Mouse (Mus musculus) midbrain, embryonic 16.5 days (tissue): ENCODE measurements around the gene Mchr1. TPM values are rescaled to one million over a fixed set of nuclear protein-coding genes. Genes with fewer than 3 reads are reported as not detected.
"Not testable (repeated sequence)": the region's sequence is repeated elsewhere in the genome, so short reads cannot be mapped to it uniquely, and the experiment has no call there.

Experiments
- ATAC-seq: fragments of 200-750 bp; cut with Nextera tagmentation; 2 replicates; pipeline ENCODE4 v1.8.0; 2017; ENCODE audit warnings: moderate TSS enrichment
- H3K27ac ChIP-seq: fragments of 300-500 bp; sonication (generic); 2 replicates; pipeline ENCODE4 v1.5.1; 2014; ENCODE audit warnings: mild to moderate bottlenecking, low read length, mixed read lengths
- H3K27me3 ChIP-seq: fragments of 300-500 bp; sonication (generic); 2 replicates; pipeline ENCODE4 v1.6.1; 2014; ENCODE audit warnings: low read depth, low read length, mixed read lengths; ENCODE audit not compliant: control insufficient read depth, insufficient read depth
- H3K36me3 ChIP-seq: fragments of 300-500 bp; sonication (generic); 2 replicates; pipeline ENCODE4 v1.6.1; 2014; ENCODE audit warnings: mild to moderate bottlenecking, low read length, moderate library complexity, mixed read lengths; ENCODE audit not compliant: control insufficient read depth, insufficient read depth
- H3K4me1 ChIP-seq: fragments of 300-500 bp; sonication (generic); 2 replicates; pipeline ENCODE4 v1.6.1; 2014; ENCODE audit warnings: mild to moderate bottlenecking, low read length, mixed read lengths; ENCODE audit not compliant: control insufficient read depth, insufficient read depth
- H3K4me2 ChIP-seq: fragments of 300-500 bp; sonication (generic); 2 replicates; pipeline ENCODE4 v1.6.1; 2014; ENCODE audit warnings: mild to moderate bottlenecking, low read length, mixed read lengths
- H3K4me3 ChIP-seq: fragments of 300-500 bp; sonication (generic); 2 replicates; pipeline ENCODE4 v1.5.1; 2014; ENCODE audit warnings: low read depth, mild to moderate bottlenecking, low read length, moderate library complexity, mixed read lengths
- H3K9ac ChIP-seq: fragments of 300-500 bp; sonication (generic); 2 replicates; pipeline ENCODE4 v1.6.1; 2014; ENCODE audit warnings: low read depth, low read length, mixed read lengths
- H3K9me3 ChIP-seq: fragments of 300-500 bp; sonication (generic); replicated peaks from 2 replicates; pipeline ENCODE4 v1.6.1; 2014; ENCODE audit warnings: mild to moderate bottlenecking, low read length, mixed read lengths; ENCODE audit not compliant: control insufficient read depth, poor library complexity, severe bottlenecking
- WGBS: fragments of 180-500 bp; shearing (Covaris S2); extraction: QIAGEN DNeasy Blood & Tissue Kit; methylation state at CpG from one replicate; pipeline ENCODE4 v1.1.7; 2014; 5-methylcytosine and 5-hydroxymethylcytosine counted together
- polyA plus RNA-seq: library from polyadenylated mRNA; unstranded; fragments of >200 nt; fragmentation: Nextera tagmentation; extraction: Ambion mirVana; gene quantifications from 2 replicates; pipeline ENCODE4 v1.2.1, GENCODE M21; 2015

Mchr1 gene
- polyA plus RNA-seq, 1 experiment from 2014 or later = 8.7 TPM

- H3K4me1 ChIP-seq, ATAC-seq, H3K27me3 ChIP-seq, H3K4me3 ChIP-seq, H3K9ac ChIP-seq, H3K36me3 ChIP-seq, H3K4me2 ChIP-seq, H3K9me3 ChIP-seq, H3K27ac ChIP-seq: not testable (repeated sequence)
- WGBS = 77% methylated on average over 8 of the region's 8 CpGs
Observed at GRCm38 (mm10) chr15:81220051-81220450, 15.2 kb upstream of the Mchr1 start.

DNA sequence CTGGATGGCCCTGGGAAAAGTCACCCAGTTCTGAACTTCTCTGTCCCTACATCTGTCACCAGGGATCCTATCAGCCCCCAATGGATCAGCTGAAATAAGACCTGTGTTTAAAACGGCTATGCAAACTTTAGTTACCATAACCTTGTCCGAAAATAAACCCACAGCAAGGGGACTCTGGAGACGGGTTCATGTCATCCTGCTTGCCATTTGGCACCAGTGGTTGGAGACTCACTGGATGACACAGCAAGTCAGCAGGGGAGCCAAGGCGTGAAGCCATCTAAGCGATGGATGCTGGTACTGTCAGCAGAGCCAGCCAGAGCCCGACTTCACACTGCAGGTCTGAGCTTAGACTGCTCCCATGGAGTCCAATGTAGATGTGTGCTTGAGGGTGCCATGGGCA is 13.9 kb upstream of the Mchr1 start:
- Histone ChIP-seq H3K27ac (no peak overlapping the region), H3K27me3 (no peaks in the 10 kb centered on the region), H3K36me3 (no peaks in the 10 kb centered on the region), H3K4me2 (no peak overlapping the region), H3K9me3 (no peaks in the 10 kb centered on the region), H3K4me1 (no peaks in the 10 kb centered on the region), H3K4me3 (no peak overlapping the region), H3K9ac (no peak overlapping the region)
- ATAC-seq = no peak
- WGBS = 79% methylated on average over 6 of the region's 6 CpGs

DNA sequence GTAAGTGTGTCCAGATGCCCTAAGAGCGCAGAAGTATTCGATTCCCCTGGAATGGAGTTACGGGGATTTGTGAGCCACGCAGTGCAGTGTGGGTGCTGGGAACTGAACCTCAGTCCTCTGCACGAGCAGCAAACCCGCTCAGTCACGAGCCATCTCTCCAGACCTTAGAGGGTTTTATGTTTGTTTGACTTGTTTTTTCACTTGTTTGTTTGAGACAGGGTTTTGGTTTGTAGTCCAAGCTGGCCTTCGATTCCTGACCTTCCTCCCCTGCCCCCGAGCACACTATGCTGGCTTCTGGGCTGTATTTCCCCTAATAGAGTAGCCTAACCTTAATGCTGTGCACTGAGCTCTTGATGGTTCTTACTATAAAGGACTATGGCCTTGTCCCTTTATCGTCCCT is 10.3 kb upstream of the Mchr1 start:
- Histone ChIP-seq H3K4me1 (no peaks in the 10 kb centered on the region), H3K4me3 (no peak overlapping the region)
- no peak for ATAC-seq

GRCm38 (mm10) chr15:81225732-81226131 is 9.6 kb upstream of the Mchr1 start:
- Histone ChIP-seq H3K4me3 (no peak overlapping the region), H3K9ac (no peak overlapping the region), H3K9me3 (no peaks in the 10 kb centered on the region), H3K36me3 (no peaks in the 10 kb centered on the region), H3K4me1 (no peaks in the 10 kb centered on the region), H3K4me2 (no peak overlapping the region), H3K27me3 (no peaks in the 10 kb centered on the region), H3K27ac (no peak overlapping the region)
- WGBS = 88% methylated on average over 6 of the region's 6 CpGs
- no peak for ATAC-seq

More for the DNA sequence above, 10.3 kb upstream of the Mchr1 start:
- no peaks in the 10 kb centered on the region for H3K36me3 ChIP-seq
- no peak overlapping the region for H3K27ac ChIP-seq
- WGBS = 93% methylated on average over 10 of the region's 10 CpGs
- H3K9ac ChIP-seq = no peak overlapping the region
- H3K4me2 ChIP-seq = no peak overlapping the region
- no peaks in the 10 kb centered on the region for H3K27me3 ChIP-seq
- H3K9me3 ChIP-seq = no peaks in the 10 kb centered on the region

DNA sequence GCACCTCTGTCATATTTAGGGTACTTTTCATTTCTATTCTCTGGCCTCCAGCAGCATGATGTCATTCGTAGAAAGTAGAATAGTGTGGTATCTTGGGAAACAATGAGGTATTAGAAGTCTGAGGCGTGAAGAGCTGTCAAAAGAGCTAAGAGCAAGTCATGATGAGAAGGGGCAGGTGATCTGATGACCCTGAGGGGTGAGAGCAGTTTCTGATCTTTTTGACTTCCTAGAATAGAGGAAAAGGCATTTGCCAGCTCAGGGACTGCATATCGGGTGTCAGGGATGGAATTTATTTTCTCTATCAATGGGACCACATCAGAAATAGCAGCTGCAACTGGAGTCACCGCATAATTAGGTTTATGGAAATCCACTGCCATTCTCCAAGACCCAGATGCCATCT is 8.5 kb upstream of the Mchr1 start:
- Histone ChIP-seq H3K4me2 (no peak overlapping the region), H3K27me3 (no peaks in the 10 kb centered on the region), H3K4me3 (no peak overlapping the region), H3K9ac (no peak overlapping the region), H3K36me3 (no peaks in the 10 kb centered on the region), H3K9me3 (no peaks in the 10 kb centered on the region), H3K27ac (no peak overlapping the region), H3K4me1 (no peaks in the 10 kb centered on the region)
- 29% methylated on average over 4 of the region's 4 CpGs for WGBS
- ATAC-seq = no peak

DNA sequence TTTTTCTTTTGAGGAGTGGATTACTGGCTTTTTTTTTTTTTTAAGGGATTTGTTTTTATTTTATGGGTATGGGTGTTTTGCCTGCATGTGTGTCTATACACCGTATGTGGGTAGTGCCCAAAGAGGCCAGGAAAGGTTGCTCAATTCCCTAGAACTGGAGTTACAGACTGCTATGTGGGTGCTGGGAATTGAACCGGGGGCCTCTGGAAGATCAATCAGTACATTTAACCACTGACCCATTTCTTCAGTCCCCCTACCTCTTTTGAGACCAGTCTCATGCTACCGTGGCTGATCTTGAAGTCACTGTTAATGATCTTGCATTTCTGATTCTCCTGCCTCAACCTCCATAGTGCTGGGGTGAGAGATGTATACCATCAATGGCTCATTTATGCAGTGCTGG is 8.0 kb upstream of the Mchr1 start:
- 82% methylated on average over 3 of the region's 3 CpGs for WGBS
- Histone ChIP-seq H3K27ac (no peak overlapping the region), H3K4me1 (no peaks in the 10 kb centered on the region), H3K4me3 (no peak overlapping the region), H3K27me3 (no peaks in the 10 kb centered on the region), H3K36me3 (no peaks in the 10 kb centered on the region), H3K9ac (no peak overlapping the region), H3K4me2 (no peak overlapping the region), H3K9me3 (no peaks in the 10 kb centered on the region)
- ATAC-seq = no peak

DNA sequence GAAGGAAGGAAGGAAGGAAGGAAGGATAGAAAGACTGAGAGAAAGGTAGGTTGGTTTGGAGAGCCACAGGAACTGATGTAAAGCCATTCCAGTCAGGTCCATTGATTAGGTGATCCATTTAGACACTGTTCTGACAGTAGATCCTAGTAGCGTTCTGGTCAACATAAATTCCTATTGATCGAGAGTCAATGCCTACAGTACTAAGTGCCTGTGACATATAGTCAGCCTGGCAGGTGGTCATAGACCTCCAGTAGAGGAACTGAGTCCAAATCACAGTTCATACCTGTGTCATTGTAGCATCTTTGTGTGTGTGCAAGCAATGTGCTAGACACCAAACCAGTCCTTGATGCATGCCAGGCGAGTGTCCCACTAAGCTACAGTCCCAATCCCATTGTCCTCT is 7.0 kb upstream of the Mchr1 start:
- no peak for ATAC-seq
- no peak overlapping the region for H3K27ac ChIP-seq
- no peaks in the 10 kb centered on the region for H3K9me3 ChIP-seq
- H3K4me1 ChIP-seq = no peaks in the 10 kb centered on the region
- 93% methylated on average over 3 of the region's 3 CpGs for WGBS
- no peaks in the 10 kb centered on the region for H3K27me3 ChIP-seq
- H3K4me3 ChIP-seq = no peak overlapping the region
- H3K4me2 ChIP-seq = no peak overlapping the region
- no peak overlapping the region for H3K9ac ChIP-seq
- no peaks in the 10 kb centered on the region for H3K36me3 ChIP-seq

DNA sequence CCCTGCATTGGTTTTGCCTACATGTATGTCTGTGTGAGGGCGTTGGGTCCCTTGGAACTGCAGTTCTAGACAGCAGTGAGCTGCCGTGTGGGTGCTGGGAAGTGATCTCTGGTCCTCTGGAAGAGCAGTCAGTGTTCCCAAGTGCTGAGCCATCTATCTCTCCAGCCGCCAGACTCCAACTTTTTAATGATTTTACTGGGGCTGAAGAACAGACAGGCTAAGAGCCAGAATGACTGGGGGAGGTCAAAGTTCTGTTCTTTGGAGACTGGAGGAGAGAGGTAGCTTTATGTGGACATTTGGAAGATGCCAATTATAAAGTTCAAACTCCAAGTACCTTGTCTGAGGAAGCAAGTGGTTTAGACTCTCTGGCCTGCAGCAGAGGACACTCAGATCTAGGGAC is 5.5 kb upstream of the Mchr1 start:
- Histone ChIP-seq H3K4me1 (no peaks in the 10 kb centered on the region; the same call in 1 of the 2 replicates), H3K4me2 (no peak overlapping the region), H3K9me3 (no peaks in the 10 kb centered on the region), H3K27me3 (no peaks in the 10 kb centered on the region), H3K9ac (no peak overlapping the region), H3K27ac (no peak overlapping the region), H3K4me3 (no peak overlapping the region), H3K36me3 (no peaks in the 10 kb centered on the region)
- WGBS = 80% methylated on average over 3 of the region's 3 CpGs
- ATAC-seq = no peak

- H3K4me2 ChIP-seq = no peak overlapping the region
- H3K9me3 ChIP-seq = no peaks in the 10 kb centered on the region
- no peaks in the 10 kb centered on the region for H3K27me3 ChIP-seq
- no peak for ATAC-seq
- H3K4me3 ChIP-seq = no peak overlapping the region
- H3K27ac ChIP-seq = no peak overlapping the region
- no peaks in the 10 kb centered on the region for H3K36me3 ChIP-seq
- H3K4me1 ChIP-seq = peaks cover 11% of the 10 kb centered on the region
- H3K9ac ChIP-seq = no peak overlapping the region
- WGBS = 83% methylated on average over 7 of the region's 7 CpGs
Observed at GRCm38 (mm10) chr15:81231325-81231724, 4.0 kb upstream of the Mchr1 start.

DNA sequence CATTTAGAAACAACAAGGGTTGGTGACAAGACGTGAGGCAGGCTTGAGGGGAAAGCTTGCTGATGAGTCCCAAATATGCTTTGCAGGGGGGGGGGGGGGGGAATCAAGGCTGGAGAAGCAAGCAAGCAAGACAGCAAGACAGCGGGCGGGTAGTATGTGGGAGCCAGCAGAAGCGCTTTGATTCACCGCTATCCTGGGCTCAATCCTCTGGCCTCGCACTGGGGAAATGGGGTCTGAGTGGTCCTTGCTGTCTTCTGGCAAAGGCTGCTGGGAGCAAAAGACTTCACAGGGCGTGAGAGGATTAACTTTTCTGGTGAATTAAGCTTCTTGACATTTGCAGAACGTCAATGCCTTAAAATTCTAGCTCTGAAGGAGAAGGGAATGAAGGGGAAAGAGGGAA is 763 bp downstream of the Mchr1 start:
- H3K4me3 ChIP-seq = peak overlapping the region; percentile 61
- H3K27me3 ChIP-seq = no peaks in the 10 kb centered on the region; the same call in 1 of the 2 replicates
- peak overlapping the region; percentile 64; the same call in 1 of the 2 replicates for H3K27ac ChIP-seq
- ATAC-seq = peak; percentile 63; the same call in 1 of the 2 replicates
- peak overlapping the region; percentile 88 for H3K4me2 ChIP-seq
- no peaks in the 10 kb centered on the region for H3K9me3 ChIP-seq
- no peaks in the 10 kb centered on the region for H3K36me3 ChIP-seq
- 1% methylated on average over 8 of the region's 8 CpGs for WGBS
- peak overlapping the region; percentile 74 for H3K9ac ChIP-seq
- peaks cover 16% of the 10 kb centered on the region for H3K4me1 ChIP-seq
